Mouse (Mus musculus) gastrocnemius, postnatal 10 days (tissue): ENCODE measurements around the gene Eif4a2. TPM values are rescaled to one million over a fixed set of nuclear protein-coding genes. Genes with fewer than 3 reads are reported as not detected.
"Not testable (repeated sequence)": the region's sequence is repeated elsewhere in the genome, so short reads cannot be mapped to it uniquely, and the experiment has no call there.

ENCODE experiments used
- DNase-seq: peaks from one replicate; pipeline ENCODE4 v3.0.0; 2021; ENCODE audit warnings: mixed read lengths
- long read RNA-seq, 2 experiments: library from polyadenylated mRNA; stranded (forward); transcript quantifications; one replicate each; pipeline ENCODE4 v2.0.0; 2021
- total RNA-seq, 2 experiments: library from RNA; stranded (reverse); gene quantifications; 2 replicates each; pipeline ENCODE4 v1.2.3; 2021

The Eif4a2 gene
- total RNA-seq, result 100 to 1,000 TPM; 272 to 309 TPM
- long read RNA-seq, experiment 1, transcript Eif4a2-201 (11 exons, 2,208 nt), result major isoform, 155 of 274 reads
- long read RNA-seq, experiment 1, transcript Eif4a2-203 (11 exons, 1,227 nt), result minor isoform, 56 of 274 reads
- long read RNA-seq, experiment 1, transcript Eif4a2-223 (10 exons, 2,203 nt), result minor isoform, 5 of 274 reads
- long read RNA-seq, experiment 1, transcript Eif4a2-202 (11 exons, 2,708 nt), result minor isoform, 6 of 274 reads
- long read RNA-seq, experiment 1, partial matches to known transcripts, result 17 of 274 reads
- long read RNA-seq, experiment 1, other reads (novel, unspliced or antisense), result 29 of 274 reads
- long read RNA-seq, experiment 2, transcript Eif4a2-210 (10 exons, 1,737 nt), result minor isoform, 5 of 272 reads
- long read RNA-seq, experiment 2, transcript Eif4a2-203 (11 exons, 1,227 nt), result minor isoform, 64 of 272 reads
- long read RNA-seq, experiment 2, transcript Eif4a2-201 (11 exons, 2,208 nt), result major isoform, 155 of 272 reads
- long read RNA-seq, experiment 2, partial matches to known transcripts, result 9 of 272 reads
- long read RNA-seq, experiment 2, other reads (novel, unspliced or antisense), result 31 of 272 reads

DNA sequence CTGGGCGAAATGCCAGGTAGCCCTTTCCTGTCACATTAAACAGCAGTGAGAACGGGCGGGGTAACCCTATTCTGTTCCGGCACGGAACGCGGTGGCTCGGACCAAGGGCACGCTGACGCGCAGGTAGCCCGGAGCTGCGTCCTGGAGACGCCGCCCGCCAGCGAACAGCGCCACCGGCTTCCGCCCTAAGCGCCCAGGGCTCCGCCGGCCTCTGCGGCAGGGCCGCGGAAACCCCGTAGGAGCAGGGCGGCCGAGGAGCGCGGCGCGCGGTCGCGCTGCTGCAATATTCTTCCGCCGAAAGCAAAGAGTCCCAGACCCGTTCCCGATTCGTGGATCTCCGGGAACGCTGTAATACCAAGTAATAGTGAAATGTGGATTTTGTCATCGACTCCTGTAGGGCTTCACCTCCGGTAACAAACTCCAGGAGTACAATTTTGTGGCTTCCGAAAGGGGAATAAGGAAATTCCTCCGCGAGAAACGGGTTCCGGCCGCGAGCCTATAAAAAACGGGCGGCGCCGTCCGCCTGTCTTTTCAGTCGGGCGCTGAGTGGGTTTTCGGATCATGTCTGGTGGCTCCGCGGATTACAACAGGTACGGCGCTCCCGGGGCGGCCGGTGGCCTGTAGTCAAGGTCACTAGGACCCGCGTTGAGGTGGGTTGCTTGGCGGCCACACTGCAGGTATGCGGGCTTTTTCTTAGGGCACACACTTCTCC lies at the start of gene Eif4a2:
Eif4a2 (plus strand) TSS at position 214 of the 712 bp plus-strand sequence.
- DNase-seq, result peak; percentile 92

DNA sequence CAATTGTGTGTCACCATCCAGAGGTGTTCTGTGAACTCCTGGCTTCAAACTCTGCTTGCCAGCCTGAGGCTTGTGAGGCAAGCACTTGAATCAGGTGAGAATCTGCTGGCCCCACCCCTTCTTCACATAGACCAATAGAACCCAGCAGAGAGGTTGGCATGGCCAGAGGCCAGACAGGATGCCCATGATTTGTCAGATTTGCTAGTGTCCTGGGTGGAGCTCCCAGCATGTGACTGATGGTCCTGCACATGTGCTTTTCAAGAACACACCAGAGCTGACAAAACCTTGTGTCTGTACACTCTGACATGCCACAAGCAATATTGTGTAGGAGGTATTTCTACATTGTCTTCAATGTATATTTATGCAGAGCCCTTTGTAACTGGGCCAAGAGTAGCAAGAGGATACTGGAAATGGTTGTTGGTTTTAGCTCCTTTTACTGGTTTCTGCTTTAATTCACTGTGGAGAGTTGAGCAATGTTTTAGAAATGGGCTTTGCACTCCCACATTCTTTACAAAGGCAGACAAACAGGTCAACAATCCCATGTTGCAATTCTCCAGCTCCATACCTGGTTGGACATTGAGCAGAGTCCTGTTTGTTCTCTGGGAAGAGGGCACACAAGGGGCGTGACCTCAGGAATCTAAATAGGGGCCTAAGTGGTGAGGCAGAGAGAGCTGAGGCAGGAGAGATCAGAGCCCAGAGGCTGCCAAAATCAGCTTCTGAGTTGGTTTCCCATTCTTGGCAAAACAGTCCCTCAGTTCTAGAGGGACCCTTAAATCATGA lies 49.4 kb upstream of the Eif4a2 start, which contains the start of gene Kng1:
Kng1 (plus strand) TSS at position 198 of the 780 bp plus-strand sequence.
- not testable (repeated sequence) for DNase-seq

DNA sequence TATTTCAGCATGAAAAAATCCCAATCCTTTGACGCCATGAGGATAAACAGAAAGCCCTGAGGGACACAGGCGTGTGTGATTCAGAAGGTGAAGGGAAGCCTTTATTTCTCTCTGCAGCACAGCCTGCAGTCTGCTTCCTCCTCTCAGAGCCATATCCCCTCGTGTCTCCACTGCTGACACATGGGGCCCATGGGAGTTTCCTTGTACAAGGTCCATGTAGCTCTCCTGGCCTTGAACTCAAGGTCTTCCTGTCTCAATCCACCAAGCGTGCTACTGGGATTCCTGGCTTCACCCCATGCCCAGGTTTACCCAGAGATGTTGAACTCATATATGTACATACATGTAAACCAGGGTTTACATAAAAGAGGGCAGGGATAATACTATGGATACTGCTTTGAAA lies 47.6 kb upstream of the Eif4a2 start:
- not testable (repeated sequence) for DNase-seq

DNA sequence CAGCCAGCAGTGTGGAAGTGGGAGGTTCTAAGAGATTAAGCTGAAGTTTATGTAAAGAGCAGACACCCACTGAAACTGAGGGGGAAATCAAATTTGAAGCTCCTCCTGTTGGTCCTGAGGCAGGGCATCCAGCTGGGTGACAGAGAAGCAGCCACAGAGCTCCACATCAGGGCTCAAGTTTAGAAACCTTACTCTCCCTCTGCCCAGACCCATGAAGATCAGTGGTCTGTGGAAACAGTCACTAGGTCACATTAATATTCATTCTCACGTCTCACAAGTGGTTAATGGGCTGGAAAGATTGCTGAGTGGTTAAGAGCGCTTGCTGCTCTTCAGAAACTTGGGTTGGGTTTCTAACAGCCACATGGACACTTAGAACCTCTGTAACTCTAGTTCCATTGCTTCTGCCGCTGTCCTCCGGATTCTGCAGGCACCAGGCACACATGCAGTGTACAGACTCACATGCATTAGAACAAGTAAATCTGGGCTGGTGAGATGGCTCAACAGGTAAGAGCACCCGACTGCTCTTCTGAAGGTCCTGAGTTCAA lies 46.4 kb upstream of the Eif4a2 start:
- not testable (repeated sequence) for DNase-seq

DNA sequence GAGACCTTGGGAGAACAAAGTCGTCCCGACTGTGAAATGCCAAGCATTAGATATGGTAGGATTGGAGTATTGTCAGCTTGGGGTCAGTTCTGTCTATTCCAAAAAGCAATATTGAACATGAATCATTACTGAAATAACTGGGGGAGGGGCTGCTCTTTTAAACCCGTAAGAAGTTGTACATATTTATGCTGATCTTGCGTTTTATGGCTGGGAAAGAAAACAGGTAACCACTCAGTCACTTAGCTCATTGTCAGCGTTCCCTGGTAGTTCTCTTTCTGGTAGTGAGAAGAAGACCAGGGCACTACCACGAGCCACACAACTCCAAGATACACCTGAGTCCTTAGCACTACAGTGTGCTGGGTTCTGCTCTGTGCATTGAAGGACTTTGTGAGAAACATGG lies 29.7 kb upstream of the Eif4a2 start:
- DNase-seq, result not testable (repeated sequence)

DNA sequence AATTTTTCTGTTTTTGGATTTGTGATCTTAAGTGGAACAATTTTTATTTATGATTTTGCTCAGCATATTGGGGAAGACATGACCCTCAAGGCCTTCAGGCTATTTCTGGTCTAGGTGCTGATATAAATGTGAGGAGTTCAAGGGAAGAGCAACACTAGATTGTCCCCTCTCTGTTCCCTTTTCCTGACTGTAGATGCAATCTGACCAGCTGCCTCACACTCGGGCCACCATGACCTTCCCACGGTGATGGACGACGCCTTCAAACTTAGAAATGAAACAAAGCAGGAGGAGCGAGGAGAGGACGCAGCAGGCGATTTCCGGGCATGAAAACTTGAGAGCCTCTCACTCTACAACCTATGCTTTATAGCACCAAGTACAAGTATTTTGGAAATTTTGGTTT lies 20.1 kb upstream of the Eif4a2 start:
- DNase-seq, result not testable (repeated sequence)

DNA sequence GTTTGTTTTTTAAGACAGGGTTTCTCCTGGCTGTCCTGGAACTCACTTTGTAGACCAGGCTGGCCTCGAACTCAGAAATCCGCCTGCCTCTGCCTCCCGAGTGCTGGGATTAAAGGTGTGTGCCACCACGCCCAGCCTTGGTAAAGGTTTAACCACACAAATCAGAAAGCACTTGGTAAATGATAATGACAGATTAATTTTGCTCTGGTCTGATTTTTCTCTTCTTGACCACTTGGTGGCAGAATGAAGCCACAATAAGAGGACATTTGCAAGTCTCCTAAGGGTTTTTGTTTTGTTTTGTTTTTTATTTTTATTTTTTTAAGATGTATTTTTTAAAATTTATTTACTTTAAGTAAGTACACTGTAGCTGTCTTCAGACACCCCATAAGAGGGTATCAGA lies 19.5 kb upstream of the Eif4a2 start:
- not testable (repeated sequence) for DNase-seq

DNA sequence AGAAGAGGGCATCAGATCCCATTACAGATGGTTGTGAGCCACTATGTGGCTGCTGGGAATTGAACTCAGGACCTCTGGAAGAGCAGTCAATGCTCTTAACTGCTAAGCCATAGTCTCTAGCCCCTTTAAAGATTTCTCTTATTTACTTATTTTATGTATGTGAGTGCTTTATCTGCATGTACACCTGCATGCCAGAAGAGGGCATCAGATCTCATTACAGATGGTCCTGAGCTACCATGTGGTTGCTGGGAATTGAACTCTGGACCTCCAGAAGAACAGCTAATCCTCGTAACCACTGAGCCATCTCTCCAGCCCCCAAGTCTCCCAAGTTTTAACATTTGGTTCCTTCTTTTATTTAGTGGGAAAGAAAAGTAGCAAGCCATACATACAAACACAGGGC lies 18.8 kb upstream of the Eif4a2 start:
- not testable (repeated sequence) for DNase-seq

DNA sequence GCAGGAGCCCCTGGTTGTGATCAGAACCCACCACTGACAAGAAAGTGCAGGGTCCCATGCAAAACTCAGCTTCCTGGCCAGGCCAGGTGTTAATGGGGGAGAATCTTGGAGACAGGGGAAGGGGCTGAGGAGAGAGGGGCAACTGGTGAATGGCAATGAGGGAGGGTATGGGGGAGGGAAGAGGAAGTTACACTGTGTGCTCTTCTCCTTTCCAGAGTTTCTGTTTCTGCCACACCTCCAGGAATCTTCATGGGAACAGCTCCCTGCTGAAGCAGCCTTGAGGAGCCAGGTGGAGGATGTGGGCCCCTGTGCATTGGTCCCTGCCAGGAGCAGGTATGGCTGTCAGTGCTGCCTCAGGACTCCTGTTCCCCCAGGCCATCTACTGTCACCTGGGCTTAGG lies 15.9 kb upstream of the Eif4a2 start:
- DNase-seq, result not testable (repeated sequence)

DNA sequence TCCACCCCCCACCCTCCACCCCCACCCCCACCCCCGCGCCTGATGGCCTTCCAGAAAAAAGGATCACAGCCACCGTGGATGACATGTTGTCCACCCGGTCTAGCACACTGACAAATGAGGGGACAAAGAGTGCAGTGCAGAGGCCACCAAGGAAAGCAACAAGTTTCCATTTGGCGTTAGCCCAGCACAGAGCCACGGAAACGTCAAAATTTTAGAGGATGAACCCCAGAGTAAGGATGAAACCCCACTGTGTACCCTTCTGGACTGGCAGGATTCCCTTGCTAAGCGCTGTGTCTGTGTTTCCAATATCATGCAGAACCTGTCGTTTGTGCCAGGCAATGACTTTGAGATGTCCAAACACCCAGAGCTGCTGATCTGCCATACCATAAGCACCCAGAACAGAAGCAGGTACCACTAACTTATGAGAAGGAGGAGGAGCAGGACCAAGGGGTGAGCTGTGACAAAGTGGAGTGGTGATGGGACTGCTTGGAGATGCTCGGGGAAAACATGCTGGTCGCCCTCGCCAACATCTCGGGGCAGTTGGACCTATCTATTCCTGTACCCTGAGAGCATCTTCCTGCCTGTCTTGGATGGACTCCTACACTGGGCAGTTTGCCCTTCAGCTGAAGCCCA lies 13.8 kb upstream of the Eif4a2 start:
- no peak for DNase-seq

DNA sequence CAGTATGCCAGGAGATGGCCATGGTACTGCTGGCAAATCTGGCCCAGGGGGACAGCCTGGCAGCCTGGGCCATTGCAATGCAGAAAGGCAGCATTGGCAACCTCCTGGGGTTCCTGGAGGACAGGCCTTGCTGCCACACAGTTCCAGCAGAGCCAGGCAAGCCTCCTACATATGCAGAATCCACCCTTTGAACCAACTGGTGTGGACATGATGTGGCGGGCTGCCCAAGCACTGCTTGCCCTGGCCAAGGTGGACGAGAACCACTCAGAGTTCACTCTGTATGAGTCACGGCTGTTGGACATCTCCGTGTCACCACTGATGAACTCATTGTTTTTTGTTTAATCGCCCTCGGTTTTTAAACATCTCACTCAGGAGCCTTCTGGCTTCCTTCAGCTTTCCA lies 13.1 kb upstream of the Eif4a2 start:
- DNase-seq, result no peak

DNA sequence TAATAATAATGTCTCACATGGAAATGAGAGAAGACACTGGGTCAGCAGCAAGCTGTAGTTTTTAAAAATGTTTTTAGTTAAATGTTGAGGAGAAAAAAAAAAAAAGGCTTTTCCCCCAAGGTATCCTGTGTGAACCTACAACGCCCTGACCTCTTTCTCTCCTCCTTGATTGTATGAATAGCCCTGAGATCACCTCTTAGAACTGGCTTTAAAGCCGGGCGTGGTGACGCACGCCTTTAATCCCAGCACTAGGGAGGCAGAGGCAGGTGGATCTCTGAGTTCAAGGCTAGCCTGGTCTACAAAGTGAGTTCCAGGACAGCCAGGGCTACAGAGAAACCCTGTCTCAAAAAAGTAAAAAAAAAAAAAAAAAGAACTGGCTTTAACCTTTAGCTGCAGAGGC lies 11.7 kb upstream of the Eif4a2 start:
- not testable (repeated sequence) for DNase-seq

DNA sequence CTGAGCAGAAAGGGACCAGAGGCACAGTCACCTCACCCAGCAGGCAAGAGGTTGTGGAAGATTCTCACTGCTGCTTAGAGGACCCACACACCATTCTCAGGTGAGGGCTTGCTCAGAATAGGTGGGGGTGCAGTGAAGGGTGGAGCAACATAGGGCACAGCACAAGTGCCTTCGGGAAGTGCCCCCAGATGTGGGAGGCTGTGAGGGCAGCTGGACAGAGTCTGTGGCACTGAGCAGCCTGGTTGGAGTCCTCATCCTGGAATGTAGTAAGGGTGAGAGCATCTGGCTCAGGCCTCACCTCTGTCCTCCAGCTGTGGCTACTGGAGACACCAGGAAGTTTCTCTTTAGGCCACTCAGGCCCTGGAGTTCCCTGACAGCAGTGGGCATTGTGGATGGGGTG lies 10.4 kb upstream of the Eif4a2 start:
- not testable (repeated sequence) for DNase-seq

DNA sequence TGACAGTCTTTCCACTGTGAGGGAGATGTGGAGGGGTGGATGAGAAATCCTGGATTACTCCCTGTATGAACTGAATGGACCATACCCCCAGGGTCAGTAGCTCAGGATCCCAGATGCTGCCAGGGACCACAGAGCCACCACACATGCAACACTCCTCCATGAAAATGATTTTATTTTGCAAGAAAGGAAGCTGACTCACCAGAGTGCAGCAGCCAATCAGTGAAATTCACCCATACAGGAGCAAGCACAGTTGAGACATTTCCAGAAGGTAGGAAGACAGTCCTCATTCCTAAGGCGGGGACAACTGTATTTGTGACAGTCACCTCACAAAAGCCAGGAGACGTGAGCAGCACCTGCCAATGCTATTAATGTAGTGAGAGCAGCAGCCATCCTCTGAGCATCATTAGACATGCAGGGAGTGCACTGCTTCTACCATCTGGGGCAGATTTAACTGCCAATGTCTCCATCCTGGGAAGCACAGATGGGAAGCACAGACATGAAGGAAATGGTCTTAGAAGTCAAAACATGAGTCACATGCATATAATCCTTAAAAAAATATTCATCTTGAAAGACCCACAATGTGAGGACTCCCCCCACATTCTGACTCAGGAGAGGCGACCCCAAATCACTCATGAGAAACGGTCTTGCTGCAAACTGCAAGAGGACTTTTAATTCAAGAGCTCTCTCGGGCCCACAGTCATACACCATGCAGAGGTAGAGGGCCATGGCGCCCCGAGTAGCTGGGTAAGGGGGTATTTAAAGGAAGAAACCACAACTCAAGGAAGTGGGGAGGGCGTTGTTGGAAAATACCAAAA lies 9.7 kb upstream of the Eif4a2 start:
- not testable (repeated sequence) for DNase-seq

DNA sequence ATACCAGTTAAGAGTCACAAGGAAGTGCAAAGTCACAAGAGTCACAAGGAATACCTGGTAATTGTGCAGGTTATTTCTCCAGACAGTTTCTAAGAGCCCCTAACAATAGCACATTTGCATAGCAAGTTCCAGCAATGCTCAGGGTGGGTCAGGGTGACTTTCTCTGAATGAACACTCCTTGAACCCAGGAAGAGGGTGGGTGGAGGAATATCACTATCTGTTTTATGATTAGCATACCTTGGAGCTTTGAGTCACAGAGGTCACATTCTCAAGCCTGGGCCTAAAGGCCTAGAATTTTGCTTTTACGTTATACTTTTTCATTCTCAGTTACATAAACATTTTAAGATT lies 9.2 kb upstream of the Eif4a2 start:
- DNase-seq, result not testable (repeated sequence)

DNA sequence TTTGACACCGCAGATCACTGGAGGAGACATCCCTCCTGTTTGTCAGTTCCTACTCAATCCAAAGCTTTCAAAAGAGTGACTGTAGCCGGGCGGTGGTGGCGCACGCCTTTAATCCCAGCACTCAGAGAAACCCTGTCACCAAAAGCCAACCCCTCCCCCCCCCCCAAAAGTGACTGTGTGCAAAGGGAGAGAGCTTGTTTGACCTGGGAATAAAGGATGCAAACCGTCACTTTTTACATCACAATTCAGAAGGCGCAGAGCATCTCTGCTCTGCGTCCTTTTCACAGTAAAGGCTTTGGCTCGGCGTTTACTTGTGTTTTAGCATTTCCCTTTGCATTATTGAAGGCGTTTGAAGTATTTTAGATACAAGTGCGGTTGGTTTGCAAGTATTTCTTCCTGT lies 7.6 kb upstream of the Eif4a2 start:
- DNase-seq, result no peak

DNA sequence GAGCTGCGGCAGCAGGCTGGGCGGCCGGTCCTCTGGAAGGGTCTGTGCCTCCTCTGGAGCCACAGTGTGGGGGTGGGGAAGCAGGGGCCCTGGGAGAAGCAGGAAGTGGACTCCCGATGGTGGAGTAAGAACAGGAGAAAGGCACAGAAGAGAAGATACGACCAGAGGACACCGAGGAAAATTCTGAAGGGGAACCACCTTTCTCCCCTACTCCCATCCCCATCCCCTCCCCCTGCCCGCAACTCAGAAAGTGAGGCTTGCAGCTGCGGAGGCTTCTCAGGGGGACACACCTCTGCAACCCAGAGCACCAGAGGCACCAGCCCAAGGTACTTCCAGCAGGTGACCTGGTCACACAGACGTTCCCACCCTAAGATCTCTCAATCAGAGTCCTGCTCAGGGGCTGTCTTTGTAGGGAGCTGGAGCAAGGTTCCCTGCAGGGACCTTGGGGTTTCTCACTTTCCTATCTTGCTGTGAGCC lies 7.1 kb upstream of the Eif4a2 start:
- peak; percentile 31 for DNase-seq

DNA sequence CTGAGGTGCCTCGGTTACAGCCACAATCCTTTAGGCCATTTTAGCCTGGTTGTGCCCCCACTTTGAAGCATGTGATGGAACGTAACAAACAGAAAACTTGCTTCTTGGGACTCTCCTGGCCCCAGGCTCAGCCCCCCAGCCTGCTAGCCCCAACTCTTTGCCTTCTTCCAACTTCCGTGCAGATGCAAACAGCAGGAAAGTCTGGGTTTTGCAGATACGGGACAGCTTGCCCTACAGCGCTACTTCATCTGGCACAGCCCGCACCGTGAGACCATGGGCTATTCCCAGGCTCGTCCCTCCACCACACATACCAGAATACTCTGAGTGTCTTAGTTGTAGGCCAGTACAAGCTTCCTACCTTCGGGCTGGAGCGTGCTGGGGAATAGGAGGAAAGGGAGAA lies 6.6 kb upstream of the Eif4a2 start:
- DNase-seq, result no peak

DNA sequence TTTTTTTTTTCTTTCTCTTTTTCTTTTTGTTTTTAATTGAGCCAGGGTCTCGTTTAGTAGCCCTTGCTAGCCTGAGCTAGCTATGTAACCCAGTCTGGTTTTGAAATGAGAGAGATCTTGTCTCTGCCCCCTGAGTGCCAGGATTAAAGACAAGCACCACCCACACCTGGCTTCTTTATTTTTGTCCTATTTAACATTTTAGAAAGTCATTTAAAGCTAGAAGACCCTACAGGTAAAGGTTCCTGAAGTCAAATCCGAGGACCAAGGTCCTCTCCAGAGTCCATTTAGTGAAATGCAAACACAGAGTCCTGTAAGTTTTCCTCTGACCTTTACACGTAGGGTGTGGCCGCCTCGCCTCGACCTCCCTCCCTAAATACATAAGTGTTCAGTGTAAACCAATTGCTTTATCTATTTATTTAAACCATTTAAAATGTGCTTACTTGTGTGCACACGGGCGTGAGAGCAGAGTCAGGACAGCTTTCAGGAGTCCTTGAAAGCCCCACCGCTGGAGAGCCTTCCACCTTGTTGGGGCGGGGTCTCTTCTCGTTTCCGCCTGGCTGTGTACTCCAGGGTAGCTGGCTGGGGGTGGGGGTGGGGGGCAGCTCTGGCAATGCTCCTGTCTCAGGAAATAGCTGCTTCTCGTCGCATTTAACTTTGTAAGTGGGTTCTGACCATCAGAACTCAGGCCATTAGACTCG lies 4.8 kb upstream of the Eif4a2 start:
- no peak for DNase-seq
